Mouse (Mus musculus) small intestine, adult 2 months (tissue): Measurements from ENCODE around the gene Rab11fip2. TPM values are rescaled to one million over a fixed set of nuclear protein-coding genes. Genes with fewer than 3 reads are reported as not detected.

Experiments used
- H3K27ac ChIP-seq: fragments of 200-500 bp; 2 replicates; pipeline ENCODE4 v1.5.1; 2012; ENCODE audit warnings: low read depth, low read length, control low read depth, inconsistent platforms; ENCODE audit not compliant: insufficient read depth
- H3K27me3 ChIP-seq: fragments of 200-500 bp; 2 replicates; pipeline ENCODE4 v1.6.1; 2012; ENCODE audit warnings: mild to moderate bottlenecking, moderate library complexity, low read length, inconsistent platforms; ENCODE audit not compliant: control insufficient read depth, insufficient read depth
- H3K36me3 ChIP-seq: fragments of 200-500 bp; 2 replicates; pipeline ENCODE4 v1.6.1; 2012; ENCODE audit warnings: mild to moderate bottlenecking, low read length, control low read depth, inconsistent platforms; ENCODE audit not compliant: control insufficient read depth, insufficient read depth
- H3K4me1 ChIP-seq: fragments of 200-500 bp; 2 replicates; pipeline ENCODE4 v1.6.1; 2012; ENCODE audit warnings: low read length, inconsistent platforms, mixed read lengths; ENCODE audit not compliant: control insufficient read depth, insufficient read depth, insufficient read length
- H3K4me3 ChIP-seq: fragments of 200-500 bp; 2 replicates; pipeline ENCODE4 v1.5.1; 2012; ENCODE audit warnings: low read depth, mild to moderate bottlenecking, control low read depth, inconsistent platforms, low read length, moderate library complexity
- CTCF ChIP-seq: fragments of 200-500 bp; IDR thresholded peaks from 2 replicates; pipeline ENCODE4 v1.5.1; 2012; ENCODE audit warnings: low read depth, mild to moderate bottlenecking, control low read depth, inconsistent platforms, low read length, moderate library complexity, mixed read lengths; ENCODE audit not compliant: insufficient replicate concordance, insufficient read length; ENCODE audit errors: extremely low read depth
- POLR2A ChIP-seq: fragments of 200-500 bp; IDR thresholded peaks from 2 replicates; pipeline ENCODE4 v1.6.1; 2012; ENCODE audit warnings: low read depth, mild to moderate bottlenecking, control low read depth, inconsistent platforms, low read length, moderate library complexity
- WGBS: fragments of 180-500 bp; shearing (Covaris S2); methylation state at CpG from one replicate; pipeline ENCODE4 v1.1.7; 2018; 5-methylcytosine and 5-hydroxymethylcytosine counted together
- polyA plus RNA-seq: library from polyadenylated mRNA; depleted of rRNA; stranded (reverse); fragments of >200 nt; gene quantifications from 2 replicates; pipeline ENCODE4 v1.2.3, GENCODE M21; 2012

Gene Rab11fip2
- polyA plus RNA-seq, 1 experiment, result 0.42 TPM

DNA sequence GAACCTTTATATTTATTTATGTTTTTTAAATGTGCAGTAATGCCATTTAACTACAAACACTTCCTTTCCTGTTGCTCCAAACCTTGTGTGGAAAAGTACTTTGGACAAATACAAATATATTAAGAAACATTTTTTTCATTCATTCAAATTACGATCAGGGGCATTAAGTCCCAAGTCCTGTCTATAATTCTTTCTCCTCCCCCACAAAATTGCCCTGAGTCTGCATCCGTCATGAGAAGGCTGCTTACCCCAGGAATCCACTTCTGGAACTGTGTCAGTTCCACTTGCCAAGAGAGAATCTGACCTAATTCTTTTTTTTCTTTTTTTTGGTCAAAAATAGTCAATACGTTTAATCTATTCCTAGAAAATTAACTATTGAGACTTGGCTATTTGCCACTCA is 90.4 kb downstream of the Rab11fip2 start:
- 72% methylated on average over 3 of the region's 3 CpGs for WGBS
- Histone ChIP-seq H3K4me3 (no peak overlapping the region), H3K27me3 (no peaks in the 10 kb centered on the region), H3K36me3 (no peaks in the 10 kb centered on the region), H3K4me1 (no peaks in the 10 kb centered on the region), H3K27ac (no peak overlapping the region)
- TF ChIP-seq POLR2A (no peak), CTCF (no peak)
